In the genomic region with DNA sequence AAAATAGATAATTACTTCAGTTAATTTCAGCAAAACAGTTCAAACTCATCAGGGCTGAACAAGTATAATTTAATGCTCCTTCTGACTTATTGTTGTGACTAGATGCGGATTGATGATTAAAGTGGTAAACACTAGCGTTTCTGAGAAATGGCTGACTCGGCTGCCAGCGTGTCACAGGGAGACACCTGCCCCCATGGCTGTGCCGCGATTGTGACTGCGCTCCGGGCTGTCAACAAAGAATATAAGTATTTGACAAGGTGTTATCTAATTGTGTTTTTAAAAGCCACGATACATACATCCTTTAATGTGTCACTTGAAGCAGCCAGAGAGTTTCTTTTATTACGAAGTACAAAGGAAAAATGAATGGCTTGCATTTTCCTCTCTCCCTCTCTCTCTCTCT, we compare ENCODE assay signal across 12 mouse cellular contexts.
"Had no signal": no experiment of that assay in that cellular context is flagged by ENCODE, and none has a peak within 500 bp of the region (broad histone marks: within the 10 kb centered on the region; RNA-seq: fewer than 3 reads in every experiment).

No protein-coding gene starts in this region.

- H3K4me2 ChIP-seq: limb, embryonic 13.5 days; liver, embryonic 11.5 days; lung, embryonic 14.5 days; midbrain, embryonic 11.5 days had no signal

- H3K27me3 ChIP-seq: limb, embryonic 13.5 days; megakaryocyte, embryonic 14.5 days had no signal

- H3K36me3 ChIP-seq: limb, embryonic 13.5 days had no signal

- H3K4me3 ChIP-seq: limb, embryonic 13.5 days; megakaryocyte, embryonic 14.5 days had no signal

- DNase-seq: kidney, adult 9 months; kidney, postnatal 36 days; left cerebral cortex, postnatal 4 days; lung, embryonic 14.5 days; lung, postnatal 10 days; right cerebral cortex, postnatal 14 days had no signal

- H3K4me1 ChIP-seq: megakaryocyte, embryonic 14.5 days had no signal

- H3K27ac ChIP-seq: kidney, postnatal 0 days; limb, embryonic 13.5 days; macrophage had no signal

- H3K9me3 ChIP-seq: limb, embryonic 13.5 days had no signal

- H3K9ac ChIP-seq: limb, embryonic 13.5 days; lung, embryonic 14.5 days had no signal
